Mouse (Mus musculus) hindbrain, embryonic 11.5 days (tissue): Measurements from ENCODE around the gene Cir1. TPM values are rescaled to one million over a fixed set of nuclear protein-coding genes. Genes with fewer than 3 reads are reported as not detected.

Experiments
- ATAC-seq: fragments of 200-750 bp; cut with Nextera tagmentation; 2 replicates; pipeline ENCODE4 v1.8.0; 2017; ENCODE audit warnings: mild to moderate bottlenecking, moderate TSS enrichment, moderate library complexity; ENCODE audit not compliant: low FRiP score
- DNase-seq: peaks from one replicate; pipeline ENCODE4 v3.0.0-alpha.2; 2015; ENCODE audit warnings: low spot score
- H3K27ac ChIP-seq: fragments of 300-500 bp; sonication (generic); 2 replicates; pipeline ENCODE4 v1.5.1; 2014; ENCODE audit warnings: mild to moderate bottlenecking, low read depth, low read length
- H3K27me3 ChIP-seq: fragments of 300-500 bp; sonication (generic); 2 replicates; pipeline ENCODE4 v1.6.1; 2014; ENCODE audit warnings: mild to moderate bottlenecking, low read length, moderate library complexity, mixed read lengths; ENCODE audit not compliant: control insufficient read depth, insufficient read depth
- H3K36me3 ChIP-seq: fragments of 300-500 bp; sonication (generic); 2 replicates; pipeline ENCODE4 v1.6.1; 2014; ENCODE audit warnings: mild to moderate bottlenecking, low read length, moderate library complexity, mixed read lengths; ENCODE audit not compliant: control insufficient read depth, insufficient read depth
- H3K4me1 ChIP-seq: fragments of 300-500 bp; sonication (generic); replicated peaks from 2 replicates; pipeline ENCODE4 v1.6.1; 2014; ENCODE audit warnings: low read length, mixed read lengths; ENCODE audit not compliant: control insufficient read depth, insufficient read depth
- H3K4me2 ChIP-seq: fragments of 300-500 bp; sonication (generic); replicated peaks from 2 replicates; pipeline ENCODE4 v1.6.1; 2014; ENCODE audit warnings: mild to moderate bottlenecking, low read depth, low read length
- H3K4me3 ChIP-seq: fragments of 300-500 bp; sonication (generic); 2 replicates; pipeline ENCODE4 v1.5.1; 2014; ENCODE audit warnings: low read depth, low read length
- H3K9ac ChIP-seq: fragments of 300-500 bp; sonication (generic); 2 replicates; pipeline ENCODE4 v1.6.1; 2014; ENCODE audit warnings: low read depth, low read length
- H3K9me3 ChIP-seq: fragments of 300-500 bp; sonication (generic); 2 replicates; pipeline ENCODE4 v1.6.1; 2016; ENCODE audit warnings: low read length; ENCODE audit not compliant: control insufficient read depth
- WGBS: fragments of 180-500 bp; shearing (Covaris S2); extraction: QIAGEN DNeasy Blood & Tissue Kit; methylation state at CpG from one replicate; pipeline ENCODE4 v1.1.7; 2014; 5-methylcytosine and 5-hydroxymethylcytosine counted together
- polyA plus RNA-seq: library from polyadenylated mRNA; unstranded; fragments of >200 nt; fragmentation: Nextera tagmentation; extraction: Ambion mirVana; gene quantifications from 2 replicates; pipeline ENCODE4 v1.2.1, GENCODE M21; 2014

The Cir1 gene
- polyA plus RNA-seq, 1 experiment from 2014 or later = 23.8 TPM

DNA sequence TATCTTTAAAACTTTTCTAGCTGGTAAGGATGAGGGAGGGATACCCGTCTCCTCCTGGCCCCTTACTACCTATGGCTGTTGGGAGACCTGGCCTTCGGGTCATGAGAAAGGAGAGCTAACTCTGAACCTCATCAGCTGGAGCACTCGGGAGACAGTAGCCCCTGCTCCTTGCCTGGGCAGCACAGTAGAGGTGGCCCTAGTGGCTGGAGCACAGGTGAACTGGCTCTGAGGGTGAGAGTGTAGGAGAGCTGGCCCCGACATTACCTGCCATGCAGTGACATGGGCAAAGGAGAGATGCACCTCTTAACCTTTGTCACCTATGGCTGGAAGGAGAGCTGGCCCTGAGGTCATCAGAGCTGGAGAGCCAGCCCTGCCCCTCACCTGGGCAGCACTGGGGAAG lies 71.2 kb downstream of the Cir1 start:
- H3K4me1 ChIP-seq = no peaks in the 10 kb centered on the region
- no peaks in the 10 kb centered on the region for H3K9me3 ChIP-seq
- 86% methylated on average over 4 of the region's 4 CpGs for WGBS
- no peaks in the 10 kb centered on the region for H3K36me3 ChIP-seq
- no peak overlapping the region for H3K4me3 ChIP-seq
- H3K27me3 ChIP-seq = no peaks in the 10 kb centered on the region
- H3K9ac ChIP-seq = no peak overlapping the region
- H3K4me2 ChIP-seq = no peak overlapping the region
- no peak for ATAC-seq
- DNase-seq = no peak
- H3K27ac ChIP-seq = no peak overlapping the region

Other genes starting within 250 kb of the Cir1 start
- 97.6 and 100 TPM in 2 replicates for gene Ola1, start 93.8 kb downstream of the Cir1 start, polyA plus RNA-seq
- 3.0 and 3.7 TPM in 2 replicates for gene Sp9, start 40.8 kb downstream of the Cir1 start, polyA plus RNA-seq
- 10.7 and 12.7 TPM in 2 replicates for gene Scrn3, start 100 bp downstream of the Cir1 start, polyA plus RNA-seq
- 5.2 and 6.7 TPM in 2 replicates for gene Gpr155, start 73.9 kb upstream of the Cir1 start, polyA plus RNA-seq
- gene Wipf1, start 217.0 kb upstream of the Cir1 start, polyA plus RNA-seq = 9.2 and 9.7 TPM in 2 replicates